Mouse (Mus musculus) thymus, postnatal 0 days (tissue): Measurements from ENCODE around the gene Zbtb46. TPM values are rescaled to one million over a fixed set of nuclear protein-coding genes. Genes with fewer than 3 reads are reported as not detected.
"Not testable (repeated sequence)": the region's sequence is repeated elsewhere in the genome, so short reads cannot be mapped to it uniquely, and the experiment has no call there.

Experiments used
- DNase-seq: peaks from one replicate; pipeline ENCODE4 v3.0.0-alpha.2; 2015; ENCODE audit warnings: low spot score
- polyA plus RNA-seq: library from polyadenylated mRNA; unstranded; fragments of >200 nt; fragmentation: Nextera tagmentation; extraction: Ambion mirVana; gene quantifications from 2 replicates; pipeline ENCODE4 v1.2.1, GENCODE M21; 2015

Zbtb46 gene
- 2.4 and 2.8 TPM in 2 replicates for polyA plus RNA-seq

GRCm38 (mm10) chr2:181459153-181459672 lies at the start of gene Zbtb46:
Zbtb46 (minus strand) TSS chr2:181459426.
- DNase-seq: peak; percentile 38

GRCm38 (mm10) chr2:181498644-181499043 lies 39.4 kb upstream of the Zbtb46 start:
- DNase-seq: no peak

- DNase-seq: peak; percentile 48
These were observed 38.3 kb upstream of the Zbtb46 start for GRCm38 (mm10) chr2:181497548-181497875.

GRCm38 (mm10) chr2:181496831-181497547 lies 37.8 kb upstream of the Zbtb46 start, which contains the start of gene Tpd52l2:
Tpd52l2 (plus strand) TSS chr2:181497142.
- peak; percentile 96 for DNase-seq

- peak; percentile 81 for DNase-seq
These were observed 37.1 kb upstream of the Zbtb46 start for GRCm38 (mm10) chr2:181496281-181496680.

GRCm38 (mm10) chr2:181495845-181496244 lies 36.6 kb upstream of the Zbtb46 start:
- not testable (repeated sequence) for DNase-seq

GRCm38 (mm10) chr2:181494266-181494945 lies 35.2 kb upstream of the Zbtb46 start:
- DNase-seq: no peak

GRCm38 (mm10) chr2:181493156-181493927 lies 34.1 kb upstream of the Zbtb46 start, which contains the start of gene Abhd16b:
Abhd16b (plus strand) TSS chr2:181493206.
- no peak for DNase-seq

GRCm38 (mm10) chr2:181492206-181492605 lies 33.0 kb upstream of the Zbtb46 start:
- no peak for DNase-seq

GRCm38 (mm10) chr2:181491432-181492205 lies 32.4 kb upstream of the Zbtb46 start:
- peak; percentile 39 for DNase-seq

GRCm38 (mm10) chr2:181487338-181488277 lies 28.4 kb upstream of the Zbtb46 start:
- DNase-seq: no peak

- DNase-seq: no peak
These were observed 26.5 kb upstream of the Zbtb46 start for GRCm38 (mm10) chr2:181485741-181486140.

GRCm38 (mm10) chr2:181484456-181485233 lies 25.4 kb upstream of the Zbtb46 start:
- DNase-seq: no peak

GRCm38 (mm10) chr2:181483562-181484318 lies 24.5 kb upstream of the Zbtb46 start:
- DNase-seq: no peak

GRCm38 (mm10) chr2:181483120-181483519 lies 23.9 kb upstream of the Zbtb46 start:
- DNase-seq: no peak

GRCm38 (mm10) chr2:181472256-181472827 lies 13.1 kb upstream of the Zbtb46 start:
- no peak for DNase-seq

GRCm38 (mm10) chr2:181471246-181471645 lies 12.0 kb upstream of the Zbtb46 start:
- DNase-seq: no peak

- DNase-seq: no peak
These were observed 11.1 kb upstream of the Zbtb46 start for GRCm38 (mm10) chr2:181470285-181470684.
